Mouse (Mus musculus) thymus, adult 2 months (tissue): ENCODE results near the gene Slc35b3. TPM values are rescaled to one million over a fixed set of nuclear protein-coding genes. Genes with fewer than 3 reads are reported as not detected.

Source experiments
- DNase-seq: peaks from one replicate; pipeline ENCODE4 v3.0.0; 2021
- H3K27ac ChIP-seq: fragments of 200-500 bp; 2 replicates; pipeline ENCODE4 v1.5.1; 2012; ENCODE audit warnings: low read length, control low read depth; ENCODE audit not compliant: control insufficient read depth, insufficient read depth
- H3K27me3 ChIP-seq: fragments of 200-500 bp; 2 replicates; pipeline ENCODE4 v1.6.1; 2012; ENCODE audit warnings: mild to moderate bottlenecking, low read length, moderate library complexity, mixed read lengths; ENCODE audit not compliant: control insufficient read depth, insufficient read depth
- H3K36me3 ChIP-seq: fragments of 200-500 bp; 2 replicates; pipeline ENCODE4 v1.6.1; 2012; ENCODE audit warnings: mild to moderate bottlenecking, low read length, moderate library complexity; ENCODE audit not compliant: control insufficient read depth, insufficient read depth
- H3K4me1 ChIP-seq: fragments of 200-500 bp; replicated peaks from 2 replicates; pipeline ENCODE4 v1.6.1; 2012; ENCODE audit warnings: low read length; ENCODE audit not compliant: control insufficient read depth, insufficient read depth
- H3K4me3 ChIP-seq: fragments of 200-500 bp; 2 replicates; pipeline ENCODE4 v1.5.1; 2012; ENCODE audit warnings: mild to moderate bottlenecking, low read length, control low read depth, moderate library complexity; ENCODE audit not compliant: control insufficient read depth, insufficient read depth
- CTCF ChIP-seq: fragments of 200-500 bp; IDR thresholded peaks from 2 replicates; pipeline ENCODE4 v1.5.1; 2012; ENCODE audit warnings: mild to moderate bottlenecking, control low read depth, low read length, moderate library complexity, borderline replicate concordance; ENCODE audit not compliant: control insufficient read depth, poor library complexity, insufficient read depth; ENCODE audit errors: extremely low read depth
- POLR2A ChIP-seq: fragments of 200-500 bp; IDR thresholded peaks from 2 replicates; pipeline ENCODE4 v1.6.1; 2012; ENCODE audit warnings: mild to moderate bottlenecking, low read length, control low read depth, moderate library complexity; ENCODE audit not compliant: control insufficient read depth, poor library complexity, insufficient read depth; ENCODE audit errors: extremely low read depth
- WGBS: fragments of 180-500 bp; shearing (Covaris S2); methylation state at CpG from one replicate; pipeline ENCODE4 v1.1.7; 2018; 5-methylcytosine and 5-hydroxymethylcytosine counted together
- polyA plus RNA-seq: library from polyadenylated mRNA; depleted of rRNA; stranded (reverse); fragments of >200 nt; gene quantifications from 2 replicates; pipeline ENCODE4 v1.2.3, GENCODE M21; 2012

Slc35b3 gene
- polyA plus RNA-seq, 1 experiment: 33.6 TPM

DNA sequence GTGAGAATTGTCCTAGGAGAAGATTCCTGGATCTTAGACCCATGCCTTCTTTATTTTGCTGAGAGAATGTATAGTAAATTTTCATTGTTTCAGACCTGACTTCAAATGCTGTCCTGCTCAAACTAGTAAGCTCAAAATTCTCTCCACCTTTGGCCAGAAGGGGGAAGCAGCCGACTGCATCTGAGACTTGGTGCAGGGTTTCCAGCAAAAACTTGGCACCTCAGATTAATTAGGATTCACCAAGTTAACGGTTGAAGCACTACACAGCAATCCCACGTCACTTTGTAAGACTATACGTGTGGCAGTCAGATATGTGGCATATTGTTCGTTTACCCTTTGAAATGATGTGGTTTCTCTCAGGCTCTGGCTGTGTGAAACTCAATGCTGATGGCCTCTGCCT lies 31.9 kb upstream of the Slc35b3 start:
- H3K27me3 ChIP-seq: no peaks in the 10 kb centered on the region
- DNase-seq: no peak

DNA sequence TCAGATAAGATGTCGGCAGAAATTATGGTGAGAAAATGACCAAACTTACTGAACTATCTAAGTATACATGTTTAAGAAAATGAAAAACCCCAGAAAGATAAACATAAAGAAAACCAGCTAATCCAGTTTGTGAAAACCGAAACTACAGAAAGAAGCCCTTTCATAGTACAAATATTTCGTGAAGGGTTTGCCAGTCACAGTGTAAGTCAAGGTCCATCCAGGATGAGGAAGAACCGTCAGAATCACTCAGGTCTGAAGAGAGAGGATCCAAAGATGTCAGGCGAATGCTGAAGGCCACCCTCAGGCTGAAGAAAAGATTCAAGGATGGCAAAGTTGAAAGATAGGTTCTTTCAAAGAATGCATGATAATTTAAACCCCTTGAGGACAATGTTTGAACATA lies 23.1 kb upstream of the Slc35b3 start:
- DNase-seq: no peak
- TF ChIP-seq CTCF: no peak
- no peak for TF ChIP-seq POLR2A
- 85% methylated on average over 5 of the region's 5 CpGs for WGBS

More for the DNA sequence above, 31.9 kb upstream of the Slc35b3 start:
- H3K27ac ChIP-seq: no peak overlapping the region
- no peaks in the 10 kb centered on the region for H3K36me3 ChIP-seq
- no peaks in the 10 kb centered on the region for H3K4me1 ChIP-seq
- no peak overlapping the region for H3K4me3 ChIP-seq
- 25% methylated on average over 5 of the region's 5 CpGs for WGBS
- no peak for TF ChIP-seq POLR2A
- TF ChIP-seq CTCF: no peak

DNA sequence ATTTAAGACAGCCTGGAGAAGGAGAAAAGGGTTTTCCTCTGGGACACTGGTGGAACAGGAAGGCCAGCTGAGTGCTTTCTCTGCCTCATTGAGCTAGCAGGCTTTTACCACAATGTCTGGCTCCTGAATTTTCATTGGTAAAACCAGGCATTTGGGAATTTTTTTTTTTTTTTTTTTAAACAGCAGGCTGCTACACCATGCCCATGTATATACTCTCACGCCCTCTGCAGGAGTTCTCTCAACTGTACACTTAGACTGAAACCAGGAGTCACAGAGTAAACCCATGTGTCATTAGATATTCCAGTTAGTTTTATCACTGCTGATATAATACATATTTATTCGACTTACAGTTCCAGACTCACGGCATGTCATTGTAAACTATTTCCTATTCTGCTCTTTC lies 20.2 kb upstream of the Slc35b3 start:
- H3K27ac ChIP-seq: no peak overlapping the region
- TF ChIP-seq POLR2A: no peak
- TF ChIP-seq CTCF: no peak
- no peak for DNase-seq
- no peaks in the 10 kb centered on the region for H3K4me1 ChIP-seq
- H3K27me3 ChIP-seq: no peaks in the 10 kb centered on the region
- no peaks in the 10 kb centered on the region for H3K36me3 ChIP-seq
- 95% methylated on average over 3 of the region's 3 CpGs for WGBS
- H3K4me3 ChIP-seq: no peak overlapping the region

More for the DNA sequence above, 23.1 kb upstream of the Slc35b3 start:
- no peak overlapping the region for H3K27ac ChIP-seq
- no peaks in the 10 kb centered on the region for H3K36me3 ChIP-seq
- H3K4me3 ChIP-seq: no peak overlapping the region
- H3K27me3 ChIP-seq: no peaks in the 10 kb centered on the region
- H3K4me1 ChIP-seq: no peaks in the 10 kb centered on the region

GRCm38 (mm10) chr13:38976978-38977377 lies 16.3 kb upstream of the Slc35b3 start:
- no peak for DNase-seq
- Histone ChIP-seq H3K27ac (no peak overlapping the region), H3K4me1 (no peaks in the 10 kb centered on the region), H3K4me3 (no peak overlapping the region), H3K36me3 (no peaks in the 10 kb centered on the region), H3K27me3 (no peaks in the 10 kb centered on the region)
- TF ChIP-seq CTCF: no peak
- no peak for TF ChIP-seq POLR2A
- WGBS: 92% methylated on average over 6 of the region's 6 CpGs

DNA sequence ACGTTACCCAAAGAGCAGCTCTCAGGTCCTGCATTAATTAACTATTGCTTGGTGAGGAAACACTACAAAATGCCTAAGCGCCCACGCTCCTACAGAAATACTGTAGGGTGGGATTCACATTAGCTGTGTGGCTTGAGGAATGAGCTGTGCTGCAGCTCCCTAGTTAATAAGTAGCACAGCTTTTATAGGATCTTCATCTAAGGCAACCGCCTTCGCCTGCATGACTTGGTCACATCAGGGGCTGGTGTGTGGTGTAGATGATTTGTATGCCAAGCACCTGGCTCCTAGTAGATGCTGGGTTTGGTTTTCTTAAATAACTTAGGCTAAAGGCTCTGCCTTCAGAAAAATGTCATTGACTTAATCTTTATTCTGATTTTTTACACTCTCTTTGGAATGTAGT lies 15.2 kb upstream of the Slc35b3 start:
- Histone ChIP-seq H3K27ac (no peak overlapping the region), H3K4me1 (no peaks in the 10 kb centered on the region), H3K27me3 (no peaks in the 10 kb centered on the region), H3K36me3 (no peaks in the 10 kb centered on the region), H3K4me3 (no peak overlapping the region)
- no peak for DNase-seq
- 96% methylated on average over 5 of the region's 5 CpGs for WGBS
- TF ChIP-seq POLR2A: no peak

GRCm38 (mm10) chr13:38972602-38973001 lies 11.9 kb upstream of the Slc35b3 start:
- DNase-seq: no peak
- Histone ChIP-seq H3K4me1 (no peaks in the 10 kb centered on the region), H3K36me3 (no peaks in the 10 kb centered on the region), H3K4me3 (no peak overlapping the region), H3K27ac (no peak overlapping the region), H3K27me3 (no peaks in the 10 kb centered on the region)
- 31% methylated on average over 6 of the region's 6 CpGs for WGBS
- TF ChIP-seq CTCF (no peak), POLR2A (no peak)

- no peak for DNase-seq
- Histone ChIP-seq H3K4me3 (no peak overlapping the region), H3K27me3 (no peaks in the 10 kb centered on the region), H3K36me3 (no peaks in the 10 kb centered on the region), H3K27ac (no peak overlapping the region), H3K4me1 (no peaks in the 10 kb centered on the region)
- TF ChIP-seq CTCF (no peak), POLR2A (no peak)
- 86% methylated on average over 4 of the region's 4 CpGs for WGBS
Measured at GRCm38 (mm10) chr13:38971047-38971446, 10.4 kb upstream of the Slc35b3 start.
